Mouse (Mus musculus) kidney, postnatal 25 days (tissue): ENCODE data around the gene Dclk1.

ENCODE experiments used
- DNase-seq, 2 experiments: peaks; one replicate each; pipeline ENCODE4 v3.0.0; 2021; ENCODE audit warnings: mixed read lengths in 2 of 2

Dclk1 gene

GRCm38 (mm10) chr3:55520240-55521180 lies 278.3 kb downstream of the Dclk1 start:
- peak; percentile 79 to 85 for DNase-seq

- DNase-seq: no peak
Measured at GRCm38 (mm10) chr3:55521776-55522175, 279.6 kb downstream of the Dclk1 start.

GRCm38 (mm10) chr3:55523224-55523623 lies 281.1 kb downstream of the Dclk1 start:
- peak; percentile 57 to 80 for DNase-seq

- DNase-seq: no peak
Measured at GRCm38 (mm10) chr3:55523735-55524477, 281.7 kb downstream of the Dclk1 start.

- no peak for DNase-seq
Measured at GRCm38 (mm10) chr3:55524491-55525195, 282.5 kb downstream of the Dclk1 start.

- DNase-seq: no peak
Measured at GRCm38 (mm10) chr3:55526470-55526869, 284.3 kb downstream of the Dclk1 start.

GRCm38 (mm10) chr3:55527566-55527965 lies 285.4 kb downstream of the Dclk1 start:
- DNase-seq: no peak

- no peak for DNase-seq
Measured at GRCm38 (mm10) chr3:55528012-55528411, 285.8 kb downstream of the Dclk1 start.

- DNase-seq: no peak
Measured at GRCm38 (mm10) chr3:55529414-55529813, 287.2 kb downstream of the Dclk1 start.

- no peak for DNase-seq
Measured at GRCm38 (mm10) chr3:55531204-55532044, 289.3 kb downstream of the Dclk1 start.

GRCm38 (mm10) chr3:55532175-55532973 lies 290.2 kb downstream of the Dclk1 start:
- no peak for DNase-seq

- DNase-seq: no peak
Measured at GRCm38 (mm10) chr3:55535591-55536200, 293.5 kb downstream of the Dclk1 start.

- DNase-seq: no peak
Measured at GRCm38 (mm10) chr3:55536901-55537300, 294.7 kb downstream of the Dclk1 start.

GRCm38 (mm10) chr3:55537714-55538113 lies 295.6 kb downstream of the Dclk1 start:
- no peak for DNase-seq

- no peak for DNase-seq
Measured at GRCm38 (mm10) chr3:55539400-55539799, 297.2 kb downstream of the Dclk1 start.

GRCm38 (mm10) chr3:55539811-55540293 lies 297.7 kb downstream of the Dclk1 start:
- no peak for DNase-seq

GRCm38 (mm10) chr3:55540406-55541140 lies 298.4 kb downstream of the Dclk1 start:
- no peak for DNase-seq

- no peak for DNase-seq
Measured at GRCm38 (mm10) chr3:55541799-55542198, 299.6 kb downstream of the Dclk1 start.

- peak in 1 of 2 experiments; percentile 42 for DNase-seq
Measured at GRCm38 (mm10) chr3:55542310-55542709, 300.1 kb downstream of the Dclk1 start.

GRCm38 (mm10) chr3:55542947-55543346 lies 300.8 kb downstream of the Dclk1 start:
- no peak for DNase-seq
